In genomic region chr11:59811211-59811610, GRCm38 (mm10) we compare ENCODE assay signal across 10 mouse cellular contexts. TPM values are rescaled to one million over a fixed set of nuclear protein-coding genes. Genes with fewer than 3 reads are reported as not detected.
DNase-seq lines count a peak whose midpoint lies in the region; ATAC-seq and TF ChIP-seq lines count a peak whose summit lies in the region.
"Had no signal": no experiment of that assay in that cellular context is flagged by ENCODE, and none has a peak within 500 bp of the region (broad histone marks: within the 10 kb centered on the region; RNA-seq: fewer than 3 reads in every experiment).

No protein-coding gene starts in this region.

- H3K4me3 ChIP-seq in hindbrain, embryonic 13.5 days = no peak overlapping the region
- H3K4me3 ChIP-seq in hindbrain, embryonic 10.5 days = no peak overlapping the region
- H3K4me3 ChIP-seq in ES-E14 (ENCODE audit: insufficient read depth in 1 of 2, low read depth in 1 of 2, low read length in 2 of 2, poor library complexity in 1 of 2, severe bottlenecking in 1 of 2) = peak overlapping the region; percentile 64 to 82; a peak in 3 of 4 replicates
- peak overlapping the region; percentile 18; the same call in 1 of the 2 replicates for H3K4me3 ChIP-seq in embryonic facial prominence, embryonic 13.5 days
- H3K4me3 ChIP-seq in liver, embryonic 16.5 days (ENCODE audit: low read depth, low read length) = no peak overlapping the region

- no peaks in the 10 kb centered on the region for H3K27me3 ChIP-seq in hindbrain, embryonic 13.5 days
- no peaks in the 10 kb centered on the region for H3K27me3 ChIP-seq in hindbrain, embryonic 10.5 days (ENCODE audit: insufficient read depth, poor library complexity, severe bottlenecking)
- H3K27me3 ChIP-seq in embryonic facial prominence, embryonic 13.5 days = no peaks in the 10 kb centered on the region
- H3K27me3 ChIP-seq in liver, embryonic 16.5 days (ENCODE audit: control insufficient read depth, insufficient read depth, low read depth, low read length) = no peaks in the 10 kb centered on the region
- H3K27me3 ChIP-seq: neural tube, embryonic 15.5 days had no signal

- H3K36me3 ChIP-seq in hindbrain, embryonic 13.5 days = peaks cover 23% of the 10 kb centered on the region
- H3K36me3 ChIP-seq in hindbrain, embryonic 10.5 days = peaks cover 24% of the 10 kb centered on the region
- peaks cover 16% of the 10 kb centered on the region; the same call in 1 of the 2 replicates for H3K36me3 ChIP-seq in ES-E14 (ENCODE audit: control insufficient read depth, insufficient read depth, low read length, poor library complexity, severe bottlenecking)
- peaks cover 27% of the 10 kb centered on the region for H3K36me3 ChIP-seq in embryonic facial prominence, embryonic 13.5 days
- peaks cover 3% of the 10 kb centered on the region; the same call in 1 of the 2 replicates for H3K36me3 ChIP-seq in liver, embryonic 16.5 days (ENCODE audit: control insufficient read depth, insufficient read depth)

- in situ Hi-C loops in ES-E14 (cut with MboI; ENCODE audit: low sequenced_read_pairs in 2 of 2, unreplicated experiment in 2 of 2) = no loop called here

- no peak for ATAC-seq in hindbrain, embryonic 13.5 days (ENCODE audit: low FRiP score)
- no peak for ATAC-seq in embryonic facial prominence, embryonic 13.5 days (ENCODE audit: insufficient number of reproducible peaks, insufficient read depth, low FRiP score, low TSS enrichment, low read depth)
- ATAC-seq in liver, embryonic 16.5 days (ENCODE audit: low read depth) = no peak

- no peak overlapping the region for H3K27ac ChIP-seq in hindbrain, embryonic 13.5 days
- H3K27ac ChIP-seq in hindbrain, embryonic 10.5 days = no peak overlapping the region; the same call in 1 of the 2 replicates
- H3K27ac ChIP-seq in ES-E14 (ENCODE audit: insufficient read depth, low read depth, low read length, poor library complexity, severe bottlenecking) = no peak overlapping the region; the same call in 1 of the 2 replicates
- peak overlapping the region; percentile 97 for H3K27ac ChIP-seq in embryonic facial prominence, embryonic 13.5 days
- H3K27ac ChIP-seq in liver, embryonic 16.5 days (ENCODE audit: low read length) = no peak overlapping the region

- H3K9ac ChIP-seq in hindbrain, embryonic 13.5 days = 0 out of 2 replicates have a peak overlapping the region, but pooled peaks have one; percentile 19
- H3K9ac ChIP-seq in ES-E14 (ENCODE audit: insufficient read depth, low read depth, low read length, poor library complexity, severe bottlenecking) = peak overlapping the region; percentile 35; the same call in 1 of the 2 replicates
- peak overlapping the region; percentile 60 for H3K9ac ChIP-seq in embryonic facial prominence, embryonic 13.5 days
- no peak overlapping the region for H3K9ac ChIP-seq in liver, embryonic 16.5 days (ENCODE audit: low read depth, low read length)

- WGBS in hindbrain, embryonic 13.5 days = 81% methylated on average over 4 of the region's 4 CpGs
- 72% methylated on average over 4 of the region's 4 CpGs for WGBS in hindbrain, embryonic 10.5 days
- WGBS in embryonic facial prominence, embryonic 13.5 days = 36% methylated on average over 4 of the region's 4 CpGs
- 65% methylated on average over 4 of the region's 4 CpGs for WGBS in liver, embryonic 16.5 days (ENCODE audit: insufficient replicate concordance)

- no peak for DNase-seq in hindbrain, embryonic 10.5 days (ENCODE audit: low spot score)
- no peak for DNase-seq in ES-E14 (ENCODE audit: low read depth, low spot score)
- no peak for DNase-seq in urinary bladder, postnatal 14 days (ENCODE audit: low spot score)
- no peak for DNase-seq in frontal cortex, postnatal 25 days (ENCODE audit: low spot score in 2 of 2)
- DNase-seq: cerebellum, adult 9-11 months; lung, postnatal 14 days had no signal

- H3K4me2 ChIP-seq in hindbrain, embryonic 13.5 days = no peak overlapping the region
- peak overlapping the region; percentile 85 for H3K4me2 ChIP-seq in embryonic facial prominence, embryonic 13.5 days
- peak overlapping the region; percentile 93; the same call in 1 of the 2 replicates for H3K4me2 ChIP-seq in liver, embryonic 16.5 days (ENCODE audit: low read depth, low read length)

- H3K9me3 ChIP-seq in hindbrain, embryonic 13.5 days = no peaks in the 10 kb centered on the region
- no peaks in the 10 kb centered on the region for H3K9me3 ChIP-seq in hindbrain, embryonic 10.5 days
- no peaks in the 10 kb centered on the region for H3K9me3 ChIP-seq in ES-E14 (ENCODE audit: control insufficient read depth, insufficient read depth, low read depth, low read length)
- no peaks in the 10 kb centered on the region for H3K9me3 ChIP-seq in embryonic facial prominence, embryonic 13.5 days
- H3K9me3 ChIP-seq in liver, embryonic 16.5 days (replicated peaks; ENCODE audit: control insufficient read depth, low read length) = no peaks in the 10 kb centered on the region
- H3K9me3 ChIP-seq: neural tube, embryonic 15.5 days had no signal

- H3K4me1 ChIP-seq in hindbrain, embryonic 13.5 days (replicated peaks) = peaks cover 27% of the 10 kb centered on the region
- peaks cover 29% of the 10 kb centered on the region for H3K4me1 ChIP-seq in hindbrain, embryonic 10.5 days (replicated peaks)
- peaks cover 8 to 29% of the 10 kb centered on the region in 2 experiments; a peak in 3 of 4 replicates for H3K4me1 ChIP-seq in ES-E14 (ENCODE audit: control insufficient read depth in 2 of 2, insufficient read depth in 2 of 2, low read length in 2 of 2, poor library complexity in 1 of 2)
- peaks cover 24% of the 10 kb centered on the region for H3K4me1 ChIP-seq in embryonic facial prominence, embryonic 13.5 days
- peaks cover 10% of the 10 kb centered on the region for H3K4me1 ChIP-seq in liver, embryonic 16.5 days (ENCODE audit: control insufficient read depth, low read depth, low read length)

TF ChIP-seq in ES-E14, 5 proteins besides CTCF, POLR2A, EP300 and RAD21:
- no peak for TF ChIP-seq HCFC1 (IDR thresholded peaks at IDR 0.05; ENCODE audit: borderline replicate concordance, insufficient read depth, low read length)
- no peak for TF ChIP-seq ZNF384 (IDR thresholded peaks at IDR 0.05; ENCODE audit: low read depth, low read length)
- no peak for TF ChIP-seq CHD2 (IDR thresholded peaks at IDR 0.05; ENCODE audit: low read depth, low read length)
- no peak for TF ChIP-seq ZC3H11A (IDR thresholded peaks at IDR 0.05; ENCODE audit: borderline replicate concordance, low read depth, low read length)
- no peak for TF ChIP-seq MAFK (IDR thresholded peaks at IDR 0.05; ENCODE audit: insufficient read depth, low read depth, low read length)

RNA-seq across cellular contexts. Expression of gene Flcn, which starts 1.4 kb away (rescaled TPM):
- 39.6 and 41.0 TPM in 2 replicates for polyA plus RNA-seq in hindbrain, embryonic 13.5 days (2015; fragmentation: Nextera tagmentation; extraction: Ambion mirVana)
- 29.6 and 31.0 TPM in 2 replicates for polyA plus RNA-seq in hindbrain, embryonic 10.5 days (2016; fragmentation: Nextera tagmentation; extraction: Ambion mirVana)
- total RNA-seq in ES-E14 (2012; rRNA removed) = 24.6 and 30.7 TPM in 2 replicates
- 34.0 and 37.5 TPM in 2 replicates for polyA plus RNA-seq in embryonic facial prominence, embryonic 13.5 days (2015; fragmentation: Nextera tagmentation; extraction: Ambion mirVana)
- polyA plus RNA-seq in liver, embryonic 16.5 days (2015; fragmentation: Nextera tagmentation; extraction: Ambion mirVana) = 15.3 and 19.3 TPM in 2 replicates

RNA-seq across cellular contexts. Expression of gene Pld6, which starts 23.8 kb away (rescaled TPM):
- polyA plus RNA-seq in hindbrain, embryonic 13.5 days (2015; fragmentation: Nextera tagmentation; extraction: Ambion mirVana) = 4.7 and 5.0 TPM in 2 replicates
- 1.9 and 2.6 TPM in 2 replicates for polyA plus RNA-seq in hindbrain, embryonic 10.5 days (2016; fragmentation: Nextera tagmentation; extraction: Ambion mirVana)
- total RNA-seq in ES-E14 (2012; rRNA removed) = 9.0 and 16.5 TPM in 2 replicates
- 3.6 and 3.9 TPM in 2 replicates for polyA plus RNA-seq in embryonic facial prominence, embryonic 13.5 days (2015; fragmentation: Nextera tagmentation; extraction: Ambion mirVana)
- polyA plus RNA-seq in liver, embryonic 16.5 days (2015; fragmentation: Nextera tagmentation; extraction: Ambion mirVana) = 2.1 and 2.5 TPM in 2 replicates

RNA-seq across cellular contexts. Expression of gene Nt5m, which starts 28.0 kb away (rescaled TPM):
- polyA plus RNA-seq in hindbrain, embryonic 13.5 days (2015; fragmentation: Nextera tagmentation; extraction: Ambion mirVana) = 61.5 and 64.1 TPM in 2 replicates
- polyA plus RNA-seq in hindbrain, embryonic 10.5 days (2016; fragmentation: Nextera tagmentation; extraction: Ambion mirVana) = 41.2 and 47.7 TPM in 2 replicates
- total RNA-seq in ES-E14 (2012; rRNA removed) = 5.7 and 7.8 TPM in 2 replicates
- polyA plus RNA-seq in embryonic facial prominence, embryonic 13.5 days (2015; fragmentation: Nextera tagmentation; extraction: Ambion mirVana) = 42.6 and 45.9 TPM in 2 replicates
- 12.8 and 15.2 TPM in 2 replicates for polyA plus RNA-seq in liver, embryonic 16.5 days (2015; fragmentation: Nextera tagmentation; extraction: Ambion mirVana)

RNA-seq across cellular contexts. Expression of gene Cops3, which starts 28.4 kb away (rescaled TPM):
- polyA plus RNA-seq in hindbrain, embryonic 13.5 days (2015; fragmentation: Nextera tagmentation; extraction: Ambion mirVana) = 205 and 210 TPM in 2 replicates
- polyA plus RNA-seq in hindbrain, embryonic 10.5 days (2016; fragmentation: Nextera tagmentation; extraction: Ambion mirVana) = 233 and 255 TPM in 2 replicates
- 106 and 133 TPM in 2 replicates for total RNA-seq in ES-E14 (2012; rRNA removed)
- polyA plus RNA-seq in embryonic facial prominence, embryonic 13.5 days (2015; fragmentation: Nextera tagmentation; extraction: Ambion mirVana) = 206 and 210 TPM in 2 replicates
- polyA plus RNA-seq in liver, embryonic 16.5 days (2015; fragmentation: Nextera tagmentation; extraction: Ambion mirVana) = 81.3 and 84.8 TPM in 2 replicates

Comparison
In these comparisons a context has a peak if more than half of its experiments do, and no peak if none do; other contexts are left out.
1. H3K4me3 ChIP-seq: peak in ES-E14 (2 of 2) and embryonic facial prominence, embryonic 13.5 days (single experiment); none in hindbrain, embryonic 13.5 days (single experiment), hindbrain, embryonic 10.5 days (single experiment) and liver, embryonic 16.5 days (single experiment).